Mouse (Mus musculus): ENCODE measurements around the gene Kcnq1. TPM values are rescaled to one million over a fixed set of nuclear protein-coding genes. Genes with fewer than 3 reads are reported as not detected.
A peak's percentile ranks its signal among the peaks of the same experiment; 100 is the strongest.

The Kcnq1 gene
- total and polyA plus RNA-seq, 2 experiments from 2014 or later: 1.00 to 2.0 TPM

- DNase-seq (peak; percentile 38), ATAC-seq (no peak)
- Histone ChIP-seq H3K27me3 (ENCODE audit: insufficient read depth, low read length) (no peaks in the 10 kb centered on the region; the same call in none of the 2 replicates), H3K4me3 (ENCODE audit: low read depth, low read length) (no peak overlapping the region), H3K36me3 (ENCODE audit: insufficient read depth) (no peaks in the 10 kb centered on the region), H3K9ac (no peak overlapping the region), H3K9me3 (ENCODE audit: low read length) (no peaks in the 10 kb centered on the region), H3K4me1 (ENCODE audit: insufficient read depth) (peaks cover 3% of the 10 kb centered on the region; the same call in 1 of the 2 replicates), H3K4me2 (ENCODE audit: low read depth) (no peak overlapping the region), H3K27ac (ENCODE audit: low read depth, low read length) (no peak overlapping the region)
- peak; percentile 66 for TF ChIP-seq CTCF (IDR thresholded peaks at IDR 0.05; ENCODE audit: low read depth)
- 16% methylated on average over 3 of the region's 3 CpGs for WGBS
These were observed 46.2 kb downstream of the Kcnq1 start for GRCm38 (mm10) chr7:143152350-143152749.

DNA sequence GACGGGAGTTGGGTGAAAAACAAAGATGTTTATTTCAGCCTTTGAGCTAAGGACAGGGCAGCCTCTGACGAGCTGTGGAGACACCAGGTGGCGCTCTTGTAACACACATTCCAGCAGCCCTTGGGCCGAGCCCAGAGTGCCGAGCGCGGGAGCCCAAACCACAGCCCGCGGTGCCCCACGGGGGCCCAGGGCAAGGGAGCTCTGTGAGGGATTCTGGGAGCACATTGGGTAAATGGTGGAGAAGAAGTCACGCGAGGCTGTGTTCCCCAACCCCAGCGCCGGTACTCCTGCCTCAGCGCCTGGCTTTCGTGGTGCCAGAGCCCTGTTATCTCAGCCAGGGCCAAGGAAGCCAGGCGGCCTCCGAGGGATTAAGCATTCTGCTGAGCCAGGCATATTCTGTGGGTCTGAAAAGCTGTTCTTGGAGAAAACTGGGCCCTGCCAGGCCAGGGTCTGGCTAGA, 47.8 kb downstream of the Kcnq1 start:
- ATAC-seq: peak; percentile 94
- peak overlapping the region; percentile 68 for H3K4me2 ChIP-seq (ENCODE audit: low read depth)
- no peak overlapping the region for H3K27ac ChIP-seq (ENCODE audit: low read depth, low read length)
- H3K36me3 ChIP-seq (ENCODE audit: insufficient read depth): no peaks in the 10 kb centered on the region
- peak overlapping the region; percentile 11; the same call in 1 of the 2 replicates for H3K9ac ChIP-seq
- H3K4me1 ChIP-seq (ENCODE audit: insufficient read depth): peaks cover 3% of the 10 kb centered on the region; the same call in 1 of the 2 replicates
- peak overlapping the region; percentile 31 for H3K4me3 ChIP-seq (ENCODE audit: low read depth, low read length)
- WGBS: 4% methylated on average over 18 of the region's 18 CpGs
- H3K9me3 ChIP-seq (ENCODE audit: low read length): no peaks in the 10 kb centered on the region
- DNase-seq: peak; percentile 91
- no peaks in the 10 kb centered on the region; the same call in none of the 2 replicates for H3K27me3 ChIP-seq (ENCODE audit: insufficient read depth, low read length)
- peak; percentile 95 for TF ChIP-seq CTCF (IDR thresholded peaks at IDR 0.05; ENCODE audit: low read depth)

DNA sequence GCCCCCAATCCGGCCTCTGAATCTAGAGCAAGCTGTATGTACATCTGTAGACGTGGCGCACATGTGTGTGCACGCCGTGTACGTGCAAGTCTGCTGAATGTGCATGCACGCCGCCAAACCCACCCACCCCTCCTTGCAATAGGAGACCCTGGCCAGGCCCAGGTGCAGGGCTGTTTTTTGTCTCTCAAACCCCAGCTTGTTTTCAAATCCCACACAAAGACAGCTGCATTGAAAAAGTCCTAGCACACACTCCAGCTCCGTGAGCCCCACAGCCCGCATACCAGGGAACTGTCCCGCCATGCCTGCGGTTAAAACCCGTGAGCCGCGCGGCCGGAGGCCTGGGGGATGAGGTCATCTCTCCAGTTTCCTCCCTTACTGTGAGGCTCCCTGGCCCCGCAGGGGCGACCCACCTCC, 48.3 kb downstream of the Kcnq1 start:
- no peak for DNase-seq
- no peaks in the 10 kb centered on the region for H3K36me3 ChIP-seq (ENCODE audit: insufficient read depth)
- H3K4me3 ChIP-seq (ENCODE audit: low read depth, low read length): no peak overlapping the region; the same call in 1 of the 2 replicates
- ATAC-seq: 0 out of 2 replicates have a peak, but pooled peaks have one; percentile 3
- peaks cover 3% of the 10 kb centered on the region; the same call in 1 of the 2 replicates for H3K4me1 ChIP-seq (ENCODE audit: insufficient read depth)
- no peaks in the 10 kb centered on the region; the same call in none of the 2 replicates for H3K27me3 ChIP-seq (ENCODE audit: insufficient read depth, low read length)
- H3K4me2 ChIP-seq (ENCODE audit: low read depth): peak overlapping the region; percentile 68
- H3K9me3 ChIP-seq (ENCODE audit: low read length): no peaks in the 10 kb centered on the region
- no peak overlapping the region for H3K9ac ChIP-seq
- H3K27ac ChIP-seq (ENCODE audit: low read depth, low read length): no peak overlapping the region
- WGBS: 22% methylated on average over 19 of the region's 19 CpGs
- TF ChIP-seq CTCF (IDR thresholded peaks at IDR 0.05; ENCODE audit: low read depth): no peak

- H3K9ac ChIP-seq: no peak overlapping the region
- peaks cover 3% of the 10 kb centered on the region; the same call in 1 of the 2 replicates for H3K4me1 ChIP-seq (ENCODE audit: insufficient read depth)
- no peaks in the 10 kb centered on the region for H3K9me3 ChIP-seq (ENCODE audit: low read length)
- 65% methylated on average over 5 of the region's 5 CpGs for WGBS
- no peak overlapping the region for H3K27ac ChIP-seq (ENCODE audit: low read depth, low read length)
- no peak overlapping the region for H3K4me2 ChIP-seq (ENCODE audit: low read depth)
- ATAC-seq (no peak), DNase-seq (no peak)
- no peaks in the 10 kb centered on the region for H3K36me3 ChIP-seq (ENCODE audit: insufficient read depth)
- H3K4me3 ChIP-seq (ENCODE audit: low read depth, low read length): no peak overlapping the region
- no peaks in the 10 kb centered on the region; the same call in none of the 2 replicates for H3K27me3 ChIP-seq (ENCODE audit: insufficient read depth, low read length)
- no peak for TF ChIP-seq CTCF (IDR thresholded peaks at IDR 0.05; ENCODE audit: low read depth)
These were observed 49.1 kb downstream of the Kcnq1 start for GRCm38 (mm10) chr7:143155257-143155656.

GRCm38 (mm10) chr7:143158690-143159425, 52.7 kb downstream of the Kcnq1 start:
- no peaks in the 10 kb centered on the region; the same call in none of the 2 replicates for H3K27me3 ChIP-seq (ENCODE audit: insufficient read depth, low read length)
- H3K4me1 ChIP-seq (ENCODE audit: insufficient read depth): peaks cover 3% of the 10 kb centered on the region; the same call in 1 of the 2 replicates
- H3K9ac ChIP-seq: no peak overlapping the region
- ATAC-seq (no peak), DNase-seq (no peak)
- H3K4me2 ChIP-seq (ENCODE audit: low read depth): no peak overlapping the region
- no peaks in the 10 kb centered on the region for H3K36me3 ChIP-seq (ENCODE audit: insufficient read depth)
- no peak overlapping the region for H3K27ac ChIP-seq (ENCODE audit: low read depth, low read length)
- TF ChIP-seq CTCF (IDR thresholded peaks at IDR 0.05; ENCODE audit: low read depth): no peak
- no peaks in the 10 kb centered on the region for H3K9me3 ChIP-seq (ENCODE audit: low read length)
- no peak overlapping the region for H3K4me3 ChIP-seq (ENCODE audit: low read depth, low read length)
- WGBS: 76% methylated on average over 12 of the region's 14 CpGs

DNA sequence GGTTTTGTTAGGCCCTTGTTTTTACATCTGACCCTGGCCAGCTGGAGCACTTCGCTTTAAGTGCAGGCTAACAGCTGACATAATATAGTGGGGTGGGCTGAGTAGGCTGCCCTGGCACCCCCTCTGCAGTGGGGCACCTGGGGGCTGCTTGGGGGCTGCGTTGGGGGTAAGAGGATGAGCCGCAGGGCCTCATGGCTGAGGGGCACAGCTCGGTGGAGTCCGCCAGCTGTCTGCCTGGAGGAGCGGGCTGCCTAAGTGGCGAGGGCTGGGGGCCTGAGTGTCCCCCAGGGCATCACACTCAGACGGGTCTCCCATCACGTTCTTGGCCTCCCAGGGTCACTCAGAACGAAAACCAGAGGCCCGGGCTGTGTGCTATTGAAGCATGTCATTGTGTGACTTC, 53.3 kb downstream of the Kcnq1 start:
- no peak overlapping the region for H3K4me2 ChIP-seq (ENCODE audit: low read depth)
- H3K9ac ChIP-seq: no peak overlapping the region
- H3K27me3 ChIP-seq (ENCODE audit: insufficient read depth, low read length): no peaks in the 10 kb centered on the region; the same call in none of the 2 replicates
- H3K27ac ChIP-seq (ENCODE audit: low read depth, low read length): no peak overlapping the region
- 54% methylated on average over 11 of the region's 11 CpGs for WGBS
- no peak overlapping the region for H3K4me3 ChIP-seq (ENCODE audit: low read depth, low read length)
- H3K36me3 ChIP-seq (ENCODE audit: insufficient read depth): no peaks in the 10 kb centered on the region
- H3K9me3 ChIP-seq (ENCODE audit: low read length): no peaks in the 10 kb centered on the region
- no peak for TF ChIP-seq CTCF (IDR thresholded peaks at IDR 0.05; ENCODE audit: low read depth)
- H3K4me1 ChIP-seq (ENCODE audit: insufficient read depth): no peaks in the 10 kb centered on the region
- DNase-seq (no peak), ATAC-seq (no peak)

- no peak for DNase-seq
- ATAC-seq: no peak
- H3K4me1 ChIP-seq (ENCODE audit: insufficient read depth): no peaks in the 10 kb centered on the region
- H3K9ac ChIP-seq: no peak overlapping the region
- H3K9me3 ChIP-seq (ENCODE audit: low read length): no peaks in the 10 kb centered on the region
- 64% methylated on average over 5 of the region's 5 CpGs for WGBS
- no peak overlapping the region for H3K27ac ChIP-seq (ENCODE audit: low read depth, low read length)
- no peak overlapping the region for H3K4me3 ChIP-seq (ENCODE audit: low read depth, low read length)
- no peaks in the 10 kb centered on the region; the same call in 1 of the 2 replicates for H3K27me3 ChIP-seq (ENCODE audit: insufficient read depth, low read length)
- TF ChIP-seq CTCF (IDR thresholded peaks at IDR 0.05; ENCODE audit: low read depth): no peak
- H3K4me2 ChIP-seq (ENCODE audit: low read depth): no peak overlapping the region
- no peaks in the 10 kb centered on the region for H3K36me3 ChIP-seq (ENCODE audit: insufficient read depth)
These were observed 53.9 kb downstream of the Kcnq1 start for GRCm38 (mm10) chr7:143160057-143160456.
